Mouse (Mus musculus): Measurements from ENCODE around the gene Adam8. TPM values are rescaled to one million over a fixed set of nuclear protein-coding genes. Genes with fewer than 3 reads are reported as not detected.

Gene Adam8
- polyA plus RNA-seq, 1 experiment from 2014 or later, result 1.4 TPM

DNA sequence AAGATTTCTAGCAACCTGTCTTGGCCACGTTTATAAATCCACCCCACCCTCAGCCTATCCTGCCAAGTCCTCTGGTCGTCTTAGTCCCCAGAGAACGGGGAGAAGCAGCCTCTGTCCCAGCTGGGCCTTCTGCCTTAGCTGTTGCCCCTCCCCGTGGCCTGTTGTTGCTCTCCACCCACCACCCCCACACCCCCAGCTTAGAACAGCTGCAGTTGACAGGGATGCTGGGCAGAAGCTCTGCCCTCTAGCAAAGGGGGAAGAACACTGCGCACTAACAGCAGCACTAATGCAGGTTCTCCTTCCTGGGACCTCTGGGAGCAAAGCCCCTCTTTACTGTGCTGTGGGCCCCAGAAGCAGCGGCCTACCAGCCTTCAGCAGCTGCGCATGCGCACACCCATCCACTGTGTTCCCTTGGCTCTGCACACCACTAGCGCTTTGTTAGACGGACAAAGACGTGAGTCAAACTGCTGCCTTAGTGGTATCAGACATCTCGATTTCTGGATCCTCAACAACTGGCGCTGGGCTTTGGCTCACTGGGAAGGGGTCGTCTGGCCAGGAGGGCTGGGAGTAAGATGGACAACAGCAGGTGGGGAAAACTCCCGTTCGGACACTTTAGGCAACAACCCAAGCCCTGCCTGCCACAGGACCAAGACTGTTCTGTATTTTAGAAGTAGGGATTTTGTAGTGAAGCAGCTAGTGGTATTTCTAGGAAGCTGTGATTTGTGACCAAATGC is 51.7 kb downstream of the Adam8 start:
- Histone ChIP-seq H3K9ac (no peak overlapping the region), H3K36me3 (no peaks in the 10 kb centered on the region), H3K4me1 (peaks cover 13% of the 10 kb centered on the region), H3K4me3 (replicated peaks) (no peak overlapping the region), H3K9me3 (replicated peaks) (no peaks in the 10 kb centered on the region), H3K27me3 (peaks cover 59% of the 10 kb centered on the region), H3K4me2 (no peak overlapping the region), H3K27ac (no peak overlapping the region)
- no peak for ATAC-seq (replicated peaks; ENCODE audit: low FRiP score)
- 59% methylated on average over 16 of the region's 16 CpGs for WGBS

DNA sequence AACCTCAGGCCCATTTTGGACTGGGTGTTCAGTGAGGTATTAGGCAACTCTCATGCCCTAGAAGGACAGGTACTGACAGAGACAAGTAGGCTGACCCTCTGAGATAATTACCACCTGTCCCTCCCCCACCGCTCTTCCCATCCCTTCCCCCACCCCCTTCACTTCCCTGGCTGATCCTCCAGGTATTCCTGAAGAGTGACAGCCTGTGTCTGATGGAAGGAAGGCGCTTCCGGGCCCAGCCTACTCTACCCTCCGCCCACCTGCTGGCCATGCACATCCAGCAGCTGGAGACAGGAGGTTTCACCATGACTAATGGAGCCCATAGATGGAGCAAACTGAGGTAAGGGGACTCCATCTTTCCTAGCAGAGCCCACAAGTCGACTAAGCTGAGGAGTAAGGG is 54.6 kb downstream of the Adam8 start:
- no peak overlapping the region for H3K4me2 ChIP-seq
- H3K36me3 ChIP-seq, result no peaks in the 10 kb centered on the region
- WGBS, result 73% methylated on average over 5 of the region's 5 CpGs

DNA sequence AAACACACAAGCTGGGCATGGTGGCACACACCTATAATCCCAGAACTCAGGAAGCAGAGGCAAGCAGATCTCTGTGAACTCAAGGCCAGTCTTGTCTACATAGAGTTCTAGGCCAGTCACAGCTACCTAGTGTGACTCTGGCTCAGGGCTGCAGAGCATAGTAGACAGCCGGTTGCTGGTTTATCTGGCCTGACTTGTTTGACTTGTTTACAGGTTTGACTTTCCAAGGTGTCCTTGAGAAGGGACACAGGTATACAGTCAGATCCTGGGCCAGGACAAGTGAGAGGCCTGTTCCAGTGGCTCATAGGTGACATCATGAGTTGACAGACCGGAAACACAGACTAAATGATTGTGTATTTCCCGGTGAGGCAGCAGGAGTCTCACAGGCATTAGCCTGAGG is 55.2 kb downstream of the Adam8 start:
- ATAC-seq (replicated peaks; ENCODE audit: low FRiP score), result no peak
- Histone ChIP-seq H3K36me3 (no peaks in the 10 kb centered on the region), H3K4me3 (replicated peaks) (no peak overlapping the region), H3K27me3 (peaks cover 23% of the 10 kb centered on the region), H3K9ac (no peak overlapping the region), H3K4me1 (no peaks in the 10 kb centered on the region), H3K4me2 (no peak overlapping the region), H3K9me3 (replicated peaks) (no peaks in the 10 kb centered on the region), H3K27ac (no peak overlapping the region)
- WGBS, result 70% methylated on average over 3 of the region's 3 CpGs

More for the DNA sequence above, 54.6 kb downstream of the Adam8 start:
- peaks cover 30% of the 10 kb centered on the region for H3K27me3 ChIP-seq
- H3K9me3 ChIP-seq (replicated peaks), result no peaks in the 10 kb centered on the region
- H3K9ac ChIP-seq, result no peak overlapping the region
- no peaks in the 10 kb centered on the region for H3K4me1 ChIP-seq
- H3K27ac ChIP-seq, result no peak overlapping the region
- H3K4me3 ChIP-seq (replicated peaks), result no peak overlapping the region
- ATAC-seq (replicated peaks; ENCODE audit: low FRiP score), result no peak

DNA sequence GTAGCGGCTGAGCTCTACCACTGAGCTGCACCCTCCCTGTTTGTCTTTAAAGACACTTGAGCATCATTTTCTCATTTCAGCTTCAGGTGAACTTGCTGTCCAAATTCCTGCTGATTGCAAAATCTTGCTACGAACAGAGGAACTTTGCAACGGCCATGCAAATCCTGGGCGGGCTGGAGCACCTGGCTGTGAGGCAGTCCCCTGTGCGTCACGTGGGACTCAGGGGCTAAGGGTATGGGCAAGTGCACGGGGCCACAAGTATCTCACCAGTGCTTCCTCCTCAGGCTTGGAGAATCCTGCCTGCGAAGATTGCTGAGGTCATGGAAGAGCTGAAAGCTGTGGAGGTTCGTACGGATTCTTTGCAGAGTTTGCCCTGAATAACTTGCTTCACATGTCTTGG is 55.7 kb downstream of the Adam8 start:
- Histone ChIP-seq H3K4me1 (no peaks in the 10 kb centered on the region), H3K4me2 (no peak overlapping the region), H3K9me3 (replicated peaks) (no peaks in the 10 kb centered on the region), H3K27me3 (peaks cover 22% of the 10 kb centered on the region), H3K4me3 (replicated peaks) (no peak overlapping the region), H3K36me3 (no peaks in the 10 kb centered on the region), H3K9ac (no peak overlapping the region), H3K27ac (no peak overlapping the region)
- no peak for ATAC-seq (replicated peaks; ENCODE audit: low FRiP score)
- 90% methylated on average over 10 of the region's 10 CpGs for WGBS

DNA sequence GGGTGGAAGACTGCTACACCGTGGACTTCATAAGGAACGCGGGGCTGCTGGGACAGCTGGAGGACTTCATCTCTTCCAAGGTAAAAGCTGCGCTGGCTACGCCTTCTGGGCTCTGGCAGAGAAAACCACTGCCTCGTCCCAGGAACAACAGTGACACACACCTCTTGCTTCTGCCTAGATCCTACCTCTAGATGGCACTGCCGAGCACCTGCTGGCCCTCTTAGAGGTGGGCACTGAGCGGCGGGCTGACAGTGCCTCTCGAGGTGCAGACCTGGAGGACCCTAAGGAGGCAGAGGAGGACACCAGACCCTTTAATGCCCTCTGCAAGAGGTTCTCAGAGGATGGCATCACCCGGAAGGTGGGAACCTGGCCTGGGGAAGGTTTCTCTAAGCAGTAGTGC is 61.6 kb downstream of the Adam8 start:
- no peaks in the 10 kb centered on the region for H3K36me3 ChIP-seq
- H3K9ac ChIP-seq, result no peak overlapping the region
- ATAC-seq (replicated peaks; ENCODE audit: low FRiP score), result peak; percentile 68; the same call in 1 of the 2 replicates
- 18% methylated on average over 11 of the region's 11 CpGs for WGBS
- H3K27ac ChIP-seq, result no peak overlapping the region
- H3K4me2 ChIP-seq, result no peak overlapping the region
- H3K4me3 ChIP-seq (replicated peaks), result no peak overlapping the region
- H3K9me3 ChIP-seq (replicated peaks), result no peaks in the 10 kb centered on the region
- peaks cover 4% of the 10 kb centered on the region; the same call in 1 of the 2 replicates for H3K27me3 ChIP-seq
- no peaks in the 10 kb centered on the region for H3K4me1 ChIP-seq

MicroRNAs within 50 kb of the gene (microRNA counts, 519-probe panel; counts per million panel counts)
- microRNA mmu-miR-202-3p, result 2,226 counts per million, percentile 25 among the panel's probes with 10 or more counts
- 2,683 counts per million, percentile 62 among the panel's probes with 10 or more counts for microRNA mmu-miR-202-5p

Small RNA genes lying within 50 kb of the gene (microRNA-seq; reads per million reads assigned to microRNA genes)
- gene Mir202 (0.59 reads per million), gene Mir7062 (0.44 reads per million), gene mmu-mir-7686 (not detected)

Other genes with a start within 250 kb of the Adam8 start
- gene Adgra1, start 158.4 kb downstream of the Adam8 start, polyA plus RNA-seq (2015; fragmentation: Nextera tagmentation; extraction: Ambion mirVana), result 0.67 and 2.5 TPM in 2 replicates
- gene Kndc1, start 97.9 kb downstream of the Adam8 start, polyA plus RNA-seq (2015; fragmentation: Nextera tagmentation; extraction: Ambion mirVana), result 0.19 and 0.26 TPM in 2 replicates
- gene Utf1, start 48.8 kb downstream of the Adam8 start, polyA plus RNA-seq (2015; fragmentation: Nextera tagmentation; extraction: Ambion mirVana), result 0.31 TPM in 1 of 2 replicates, not detected in the other
- 0.49 and 0.91 TPM in 2 replicates for gene 6430531B16Rik, start 13.8 kb downstream of the Adam8 start, polyA plus RNA-seq (2015; fragmentation: Nextera tagmentation; extraction: Ambion mirVana)
- 38.3 and 40.4 TPM in 2 replicates for gene Zfp511, start 43.8 kb upstream of the Adam8 start, polyA plus RNA-seq (2015; fragmentation: Nextera tagmentation; extraction: Ambion mirVana)
- 52.6 and 58.0 TPM in 2 replicates for gene Tubgcp2, start 44.1 kb upstream of the Adam8 start, polyA plus RNA-seq (2015; fragmentation: Nextera tagmentation; extraction: Ambion mirVana)
- gene Msx3, start 56.5 kb upstream of the Adam8 start, polyA plus RNA-seq (2015; fragmentation: Nextera tagmentation; extraction: Ambion mirVana), result not detected in 2 replicates
- gene Caly, start 90.0 kb upstream of the Adam8 start, polyA plus RNA-seq (2015; fragmentation: Nextera tagmentation; extraction: Ambion mirVana), result 1.4 and 2.1 TPM in 2 replicates
- gene Prap1, start 100.8 kb upstream of the Adam8 start, polyA plus RNA-seq (2015; fragmentation: Nextera tagmentation; extraction: Ambion mirVana), result 0.28 TPM in 1 of 2 replicates, not detected in the other
- 34.7 and 35.8 TPM in 2 replicates for gene Fuom, start 109.9 kb upstream of the Adam8 start, polyA plus RNA-seq (2015; fragmentation: Nextera tagmentation; extraction: Ambion mirVana)
- 18.0 and 23.3 TPM in 2 replicates for gene Paox, start 123.2 kb upstream of the Adam8 start, polyA plus RNA-seq (2015; fragmentation: Nextera tagmentation; extraction: Ambion mirVana)
- gene Echs1, start 123.9 kb upstream of the Adam8 start, polyA plus RNA-seq (2015; fragmentation: Nextera tagmentation; extraction: Ambion mirVana), result 166 and 171 TPM in 2 replicates
- 26.3 and 28.1 TPM in 2 replicates for gene Mtg1, start 145.0 kb upstream of the Adam8 start, polyA plus RNA-seq (2015; fragmentation: Nextera tagmentation; extraction: Ambion mirVana)
- gene Sprn, start 162.3 kb upstream of the Adam8 start, polyA plus RNA-seq (2015; fragmentation: Nextera tagmentation; extraction: Ambion mirVana), result 0.48 and 0.55 TPM in 2 replicates
- gene Olfr522, start 172.2 kb upstream of the Adam8 start, polyA plus RNA-seq (2015; fragmentation: Nextera tagmentation; extraction: Ambion mirVana), result not detected in 2 replicates
- gene Olfr523, start 180.7 kb upstream of the Adam8 start, polyA plus RNA-seq (2015; fragmentation: Nextera tagmentation; extraction: Ambion mirVana), result not detected in 2 replicates
- gene Olfr524, start 213.4 kb upstream of the Adam8 start, polyA plus RNA-seq (2015; fragmentation: Nextera tagmentation; extraction: Ambion mirVana), result not detected in 2 replicates
- not detected in 2 replicates for gene Cd163l1, start 225.7 kb upstream of the Adam8 start, polyA plus RNA-seq (2015; fragmentation: Nextera tagmentation; extraction: Ambion mirVana)

All from kidney, embryonic 15.5 days (tissue).